In genomic region chr5:140889539-140889938, GRCm38 (mm10) we compare ENCODE assay signal across 8 mouse cellular contexts. TPM values are rescaled to one million over a fixed set of nuclear protein-coding genes. Genes with fewer than 3 reads are reported as not detected.
DNase-seq lines count a peak whose midpoint lies in the region; ATAC-seq and TF ChIP-seq lines count a peak whose summit lies in the region.

No protein-coding gene starts in this region.

- no peaks in the 10 kb centered on the region for H3K9me3 ChIP-seq in forebrain, postnatal 0 days (ENCODE audit: low read length)
- H3K9me3 ChIP-seq in forebrain, embryonic 15.5 days, result no peaks in the 10 kb centered on the region
- no peaks in the 10 kb centered on the region for H3K9me3 ChIP-seq in limb, embryonic 10.5 days (replicated peaks)

- H3K4me3 ChIP-seq in forebrain, postnatal 0 days (ENCODE audit: low read depth, low read length), result no peak overlapping the region
- H3K4me3 ChIP-seq in forebrain, embryonic 15.5 days, result no peak overlapping the region
- H3K4me3 ChIP-seq in limb, embryonic 10.5 days, result no peak overlapping the region

- TF ChIP-seq CTCF in forebrain, postnatal 0 days (IDR thresholded peaks at IDR 0.05; ENCODE audit: low read depth), result peak; percentile 35; the same call in 1 of the 2 replicates

- H3K27ac ChIP-seq in forebrain, postnatal 0 days (ENCODE audit: low read depth, low read length), result no peak overlapping the region
- no peak overlapping the region for H3K27ac ChIP-seq in forebrain, embryonic 15.5 days (replicated peaks)
- H3K27ac ChIP-seq in limb, embryonic 10.5 days, result no peak overlapping the region

- no peaks in the 10 kb centered on the region for H3K27me3 ChIP-seq in forebrain, postnatal 0 days (ENCODE audit: insufficient read depth, low read length)
- no peaks in the 10 kb centered on the region for H3K27me3 ChIP-seq in forebrain, embryonic 15.5 days
- H3K27me3 ChIP-seq in limb, embryonic 10.5 days (ENCODE audit: low read depth, poor library complexity, severe bottlenecking), result peaks cover 18% of the 10 kb centered on the region

- H3K4me1 ChIP-seq in forebrain, postnatal 0 days (ENCODE audit: insufficient read depth), result no peaks in the 10 kb centered on the region
- H3K4me1 ChIP-seq in forebrain, embryonic 15.5 days, result no peaks in the 10 kb centered on the region
- H3K4me1 ChIP-seq in limb, embryonic 10.5 days, result peaks cover 28% of the 10 kb centered on the region

- intact Hi-C loops in heart, postnatal 10 days (cut with DNase I), result no loop called here

- ATAC-seq in forebrain, postnatal 0 days, result peak; percentile 23; the same call in 1 of the 2 replicates
- no peak for ATAC-seq in forebrain, embryonic 15.5 days (replicated peaks)
- peak; percentile 46 for ATAC-seq in activated CD4-positive, CD25-positive, alpha-beta regulatory T cell, adult 4 months

- H3K9ac ChIP-seq in forebrain, postnatal 0 days, result no peak overlapping the region
- no peak overlapping the region for H3K9ac ChIP-seq in forebrain, embryonic 15.5 days (replicated peaks)

- H3K4me2 ChIP-seq in forebrain, postnatal 0 days (ENCODE audit: low read depth), result no peak overlapping the region
- no peak overlapping the region for H3K4me2 ChIP-seq in forebrain, embryonic 15.5 days (replicated peaks)

- no peaks in the 10 kb centered on the region for H3K36me3 ChIP-seq in forebrain, postnatal 0 days (ENCODE audit: insufficient read depth)
- H3K36me3 ChIP-seq in forebrain, embryonic 15.5 days, result no peaks in the 10 kb centered on the region
- no peaks in the 10 kb centered on the region for H3K36me3 ChIP-seq in limb, embryonic 10.5 days

- DNase-seq in forebrain, postnatal 0 days, result no peak
- DNase-seq in 3T3-L1 (ENCODE audit: low read depth, low spot score), result peak; percentile 25
- DNase-seq in heart, postnatal 10 days, result peak; percentile 25 to 53
- DNase-seq in limb, embryonic 10.5 days (ENCODE audit: low spot score), result peak; percentile 61
- DNase-seq in naive thymus-derived CD4-positive, alpha-beta T cell, adult 2 months (ENCODE audit: low read depth), result peak; percentile 78
- peak; percentile 66 to 68 for DNase-seq in thymus, postnatal 36 days

- 51% methylated on average over 8 of the region's 8 CpGs for WGBS in forebrain, postnatal 0 days
- WGBS in forebrain, embryonic 15.5 days, result 53% methylated on average over 8 of the region's 8 CpGs
- 44% methylated on average over 8 of the region's 8 CpGs for WGBS in limb, embryonic 10.5 days

RNA-seq across cellular contexts. Expression of gene Gna12, which starts 59.3 kb away (rescaled TPM):
- total RNA-seq in forebrain, postnatal 0 days (2014; rRNA removed), result 102 and 138 TPM in 2 replicates
- 35.6 and 39.0 TPM in 2 replicates for polyA plus RNA-seq in forebrain, postnatal 0 days (2015; fragmentation: Nextera tagmentation; extraction: Ambion mirVana)
- 26.3 and 65.4 TPM in 2 replicates for polyA plus RNA-seq in forebrain, embryonic 15.5 days (2015; fragmentation: Nextera tagmentation; extraction: Ambion mirVana)
- polyA plus RNA-seq in activated CD4-positive, CD25-positive, alpha-beta regulatory T cell, adult 4 months (2017; shearing (Covaris generic)), result 1 to 10 TPM; 3.9 to 4.6 TPM
- total RNA-seq in heart, postnatal 10 days (2021), result 10 to 100 TPM; 87.4 to 89.9 TPM
- polyA plus RNA-seq in limb, embryonic 10.5 days (2016; fragmentation: Nextera tagmentation; extraction: Ambion mirVana), result 13.4 and 18.8 TPM in 2 replicates
